Mouse (Mus musculus) layer of hippocampus, postnatal 10 days (tissue): Measurements from ENCODE around the gene Tbxas1. TPM values are rescaled to one million over a fixed set of nuclear protein-coding genes. Genes with fewer than 3 reads are reported as not detected.

ENCODE experiments used
- DNase-seq, 2 experiments: peaks; one replicate each; pipeline ENCODE4 v3.0.0; 2021; ENCODE audit warnings: low spot score in 2 of 2
- total RNA-seq, 2 experiments: library from RNA; stranded (reverse); gene quantifications; 2 replicates each; pipeline ENCODE4 v1.2.3; 2021

Tbxas1 gene
- total RNA-seq, 2 experiments from 2014 or later = 2.0 to 3.6 TPM

DNA sequence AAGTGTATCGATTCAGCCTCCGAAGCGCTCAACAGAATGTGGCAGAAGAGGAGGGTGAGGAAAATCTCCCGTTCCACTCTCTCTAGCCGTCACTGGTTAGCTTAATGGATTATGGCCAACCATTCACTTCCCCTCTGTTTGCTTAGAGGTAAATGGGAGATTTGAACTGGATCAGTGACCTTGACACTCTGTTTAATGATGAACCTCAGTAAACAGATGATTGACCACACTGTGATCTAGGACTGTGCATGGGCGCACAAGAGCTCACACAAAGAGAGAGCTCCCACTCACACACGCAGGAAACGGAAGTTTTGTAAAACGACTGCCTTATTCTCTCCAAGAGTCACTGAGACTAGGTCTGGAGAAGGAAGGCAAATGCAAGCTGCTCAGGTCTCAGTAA, 84.3 kb downstream of the Tbxas1 start:
- no peak for DNase-seq

DNA sequence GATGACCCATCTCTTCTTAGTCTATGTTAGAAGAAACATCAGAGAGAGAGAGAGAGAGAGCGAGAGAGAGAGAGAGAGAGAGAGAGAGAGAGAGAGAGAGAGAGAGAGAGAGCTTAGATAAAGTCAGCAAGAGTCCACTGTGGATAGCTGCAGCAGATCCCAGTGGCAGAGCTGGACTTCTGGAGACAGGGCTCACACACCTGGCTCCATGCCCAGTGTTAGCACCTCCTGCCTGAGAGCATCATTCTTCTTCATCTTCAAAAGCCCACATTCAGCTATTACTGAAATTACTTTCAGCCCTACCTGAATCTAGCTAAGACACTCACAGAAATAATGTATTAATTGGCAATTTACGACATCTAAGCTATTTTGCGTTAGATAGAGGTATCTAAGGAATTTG, 85.2 kb downstream of the Tbxas1 start:
- DNase-seq = no peak

DNA sequence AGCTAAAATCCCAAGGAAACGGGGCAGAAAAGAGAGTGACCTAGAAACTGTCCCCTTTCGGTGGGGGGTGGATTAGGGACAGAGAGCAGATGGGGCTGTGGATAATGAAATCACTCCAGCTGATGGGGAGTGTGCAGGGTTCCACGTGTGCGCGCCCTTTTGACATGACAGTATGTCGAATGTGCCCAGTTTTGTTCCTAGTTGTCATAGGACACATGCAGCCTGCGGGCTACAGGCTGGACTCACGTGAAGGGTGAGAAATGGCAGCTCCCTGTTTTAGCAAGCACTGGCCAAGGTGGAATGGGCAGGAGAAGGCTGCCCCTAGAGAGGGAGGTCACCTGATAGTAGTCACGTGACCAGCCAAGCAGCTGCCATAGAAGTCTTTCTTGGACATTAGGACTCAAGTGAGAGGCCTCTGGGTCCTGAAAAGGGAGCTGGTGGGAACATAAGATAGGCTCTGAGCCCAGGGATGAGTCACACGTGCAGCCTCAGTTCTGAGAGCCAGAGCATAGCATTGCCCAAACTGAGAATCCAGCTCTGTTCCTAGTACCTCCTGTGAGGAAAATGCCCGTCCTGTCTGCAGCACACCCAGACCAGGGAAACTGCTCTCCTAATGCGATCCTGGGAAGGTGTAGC, 85.7 kb downstream of the Tbxas1 start:
- no peak for DNase-seq

DNA sequence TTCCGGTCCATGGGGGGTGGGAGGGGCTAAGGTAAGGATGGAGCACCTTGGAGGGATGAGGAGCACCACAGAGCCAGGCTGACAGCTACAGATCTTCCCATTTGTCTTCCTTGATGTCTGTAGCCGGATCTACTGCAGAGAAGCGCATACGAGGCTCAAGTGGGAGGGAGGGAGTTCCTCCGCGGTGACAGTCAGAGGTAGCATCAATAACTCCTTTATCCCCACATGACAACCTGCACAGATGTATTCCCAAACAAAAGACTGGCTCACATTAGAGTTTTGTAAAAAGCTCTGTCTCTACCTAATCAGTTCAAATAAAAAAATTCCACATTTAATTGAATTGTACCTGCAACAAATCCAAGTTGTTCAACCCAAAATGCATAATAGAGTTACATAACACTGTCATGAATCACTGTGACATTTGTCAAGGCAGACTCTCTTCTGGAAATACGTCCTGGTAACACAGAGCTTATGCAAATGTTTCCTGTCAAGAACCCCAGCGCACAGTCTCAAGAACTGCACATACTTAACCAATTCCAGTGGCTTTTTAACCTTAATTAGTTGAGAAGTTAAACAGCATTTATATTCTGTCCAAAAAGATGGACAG, 86.3 kb downstream of the Tbxas1 start:
- DNase-seq = no peak

DNA sequence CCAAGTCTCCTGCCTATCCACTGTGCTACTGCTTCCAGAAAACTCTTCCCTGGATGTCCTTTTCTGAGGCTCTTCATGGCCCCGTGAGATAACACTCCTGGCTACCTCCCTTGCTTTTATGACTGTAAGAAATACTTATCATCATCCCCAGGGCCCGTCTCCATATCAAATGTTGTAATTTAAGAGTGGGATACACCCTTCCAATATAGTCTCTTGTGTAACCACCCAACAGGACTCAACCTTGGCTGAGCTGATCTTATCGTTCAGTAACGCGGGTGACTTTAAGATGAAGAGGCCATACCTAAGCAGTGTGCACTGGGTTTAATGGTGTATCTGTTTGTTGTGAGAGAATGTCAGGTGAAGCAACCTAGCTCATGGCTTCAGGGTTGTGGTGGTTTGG, 91.6 kb downstream of the Tbxas1 start:
- DNase-seq = no peak

DNA sequence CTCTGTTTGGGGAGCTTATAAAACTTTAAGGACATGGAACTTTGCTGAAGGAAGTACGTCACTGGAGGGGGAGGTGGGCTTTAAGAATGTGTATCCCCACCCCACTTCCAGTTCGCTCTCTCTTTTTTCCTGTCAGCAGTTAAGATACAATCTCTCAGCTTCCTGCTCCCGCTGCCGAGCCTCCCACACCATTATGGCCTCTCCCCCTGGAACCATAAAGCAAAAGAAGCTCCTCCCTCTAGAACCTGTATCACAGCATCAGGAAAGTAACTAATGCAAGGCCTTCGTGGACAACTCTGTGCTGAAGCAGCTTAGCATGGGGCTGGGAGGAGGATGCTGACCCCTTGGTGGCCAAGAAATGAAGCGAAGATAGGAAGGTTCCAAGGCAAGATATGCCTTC, 92.1 kb downstream of the Tbxas1 start:
- no peak for DNase-seq

DNA sequence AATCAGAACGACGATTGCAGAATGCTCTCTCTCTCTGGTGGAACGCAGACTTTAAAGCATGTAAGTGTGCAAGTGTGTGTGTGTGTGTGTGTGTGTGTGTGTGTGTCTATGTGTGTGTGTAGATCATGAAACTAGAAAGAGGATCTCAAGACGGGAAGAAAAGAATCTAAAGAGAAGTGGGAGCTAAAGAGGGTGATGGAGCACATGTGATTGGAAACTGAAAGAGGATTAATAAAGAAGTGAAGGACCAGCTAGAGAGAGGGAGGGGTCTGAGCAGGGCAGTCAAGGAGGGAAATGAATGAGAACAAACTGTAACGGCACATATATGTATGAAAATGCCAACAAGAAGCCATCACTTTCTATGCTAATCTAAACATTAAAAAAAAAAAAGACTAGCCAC, 92.8 kb downstream of the Tbxas1 start:
- DNase-seq = no peak

DNA sequence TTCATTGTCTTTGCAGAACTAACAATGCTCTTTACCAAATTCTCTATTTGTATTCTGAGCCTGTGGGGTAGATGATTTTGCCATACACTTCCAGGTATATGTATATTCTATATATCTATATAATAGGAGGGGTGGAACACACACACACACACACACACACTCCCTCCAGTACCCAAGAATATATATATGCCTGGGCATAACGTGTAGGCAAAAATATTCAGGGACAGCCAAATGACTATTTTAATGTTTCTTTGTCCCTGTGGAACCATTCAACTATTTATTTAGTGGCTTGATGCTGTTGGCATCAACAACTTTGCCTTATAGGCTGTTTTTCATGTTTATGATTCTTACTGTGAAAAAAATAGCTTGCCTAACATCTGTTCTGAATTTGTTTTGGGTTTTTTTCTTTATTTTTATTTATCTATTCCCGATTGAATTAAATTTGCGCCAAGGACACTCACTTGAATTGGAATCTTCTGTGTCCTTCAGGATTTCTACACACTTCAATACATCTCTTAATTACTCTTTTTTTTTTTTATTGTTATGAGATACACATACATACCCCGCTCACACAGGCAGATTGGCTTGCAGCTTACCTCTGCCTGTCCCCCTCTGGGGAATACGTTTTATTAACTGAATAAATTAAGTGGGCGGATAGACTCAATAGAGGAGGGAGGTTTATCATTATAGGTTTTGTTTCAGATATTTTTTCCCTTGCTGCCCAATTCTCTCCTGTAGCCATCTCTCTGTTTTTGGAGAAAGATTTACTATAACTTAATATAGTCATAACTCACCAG, 94.9 kb downstream of the Tbxas1 start:
- no peak for DNase-seq

DNA sequence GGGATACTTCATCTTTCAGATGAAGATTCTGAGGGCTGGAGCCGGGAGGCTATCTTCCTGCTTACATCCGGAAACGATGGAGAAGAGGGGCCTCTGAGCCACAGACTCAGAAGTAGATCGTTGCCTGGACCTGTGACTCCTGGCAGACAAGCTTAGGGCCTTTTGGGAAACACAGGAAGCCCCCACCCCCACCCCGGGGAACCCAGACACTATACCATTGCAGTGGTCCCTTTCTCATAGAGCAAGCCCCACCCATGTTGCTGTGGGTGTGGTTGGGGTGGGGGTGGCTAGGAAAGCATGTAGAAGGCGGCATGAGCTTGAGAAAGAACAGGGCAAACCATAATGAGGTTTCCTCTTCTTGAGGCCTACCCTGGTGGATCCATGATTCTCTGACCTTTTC, 95.6 kb downstream of the Tbxas1 start:
- no peak for DNase-seq

DNA sequence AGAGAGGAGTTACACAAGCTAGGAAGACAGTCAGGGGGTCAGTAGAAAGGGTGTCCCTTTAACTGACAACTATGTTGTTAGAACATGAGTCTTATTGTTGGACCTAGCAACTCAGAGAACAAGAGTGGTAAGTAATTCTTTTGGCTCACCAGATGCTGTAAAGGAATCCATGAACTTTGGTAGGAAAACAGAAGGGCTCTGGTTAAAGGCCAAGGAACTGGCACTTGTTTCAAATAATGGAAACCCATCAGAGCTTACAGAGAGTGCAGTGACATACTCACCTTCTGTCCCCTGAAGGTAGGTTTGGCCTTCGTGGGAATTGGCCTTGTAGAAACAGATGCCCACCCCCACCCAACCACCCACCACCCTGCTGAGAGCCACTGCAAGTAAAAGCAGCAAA, 97.6 kb downstream of the Tbxas1 start:
- DNase-seq = no peak

DNA sequence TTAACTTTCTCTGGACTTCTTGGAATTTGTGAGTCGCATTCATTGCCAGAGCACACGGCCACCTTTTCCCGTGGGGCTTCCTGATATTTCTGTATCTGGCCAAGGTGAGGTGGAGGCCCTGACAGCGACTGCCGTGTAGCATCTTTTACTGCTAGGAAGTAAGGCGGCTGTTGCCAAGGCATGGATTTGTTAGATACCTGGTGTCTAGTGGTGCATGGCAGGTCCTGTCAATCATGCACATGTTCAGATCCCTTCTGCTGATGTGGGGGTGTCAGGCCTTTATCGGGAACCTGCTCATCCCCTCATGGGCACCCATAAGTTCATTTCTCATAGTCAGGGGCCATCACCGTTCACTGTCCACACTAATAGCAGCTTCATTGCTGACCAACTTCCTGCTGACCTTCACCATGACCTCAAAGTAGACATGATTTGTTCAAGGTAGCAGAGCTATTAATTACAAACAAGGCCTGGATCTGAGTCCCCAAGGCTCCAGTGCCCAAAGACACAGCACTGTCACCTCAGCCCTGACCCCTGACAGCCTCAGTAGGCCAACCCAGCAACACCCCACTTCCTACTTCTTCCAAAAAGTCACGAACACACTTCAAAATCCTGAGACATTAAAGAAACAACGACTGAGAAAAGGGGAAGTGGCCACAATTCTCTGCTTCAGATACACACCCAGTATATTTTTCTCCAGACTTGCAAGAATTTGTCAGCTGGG, 98.4 kb downstream of the Tbxas1 start:
- no peak for DNase-seq

DNA sequence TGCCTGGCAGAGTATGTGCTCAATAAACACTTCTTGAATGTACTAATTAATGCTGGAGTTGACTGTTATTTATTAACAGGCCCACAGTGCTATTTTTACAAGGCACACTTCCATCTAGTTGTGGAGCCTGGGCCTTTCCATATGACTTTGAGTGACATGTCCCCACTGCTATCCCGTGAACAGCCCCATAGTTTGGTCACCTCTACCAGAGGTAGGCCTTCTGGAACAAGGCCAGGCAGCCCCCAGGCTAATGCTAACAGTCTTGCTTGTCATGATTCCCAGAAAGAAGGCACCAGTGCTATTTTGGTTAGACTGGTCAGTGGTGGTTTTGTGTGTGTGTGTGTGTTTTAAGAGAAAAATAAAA, 98.9 kb downstream of the Tbxas1 start:
- DNase-seq = no peak

DNA sequence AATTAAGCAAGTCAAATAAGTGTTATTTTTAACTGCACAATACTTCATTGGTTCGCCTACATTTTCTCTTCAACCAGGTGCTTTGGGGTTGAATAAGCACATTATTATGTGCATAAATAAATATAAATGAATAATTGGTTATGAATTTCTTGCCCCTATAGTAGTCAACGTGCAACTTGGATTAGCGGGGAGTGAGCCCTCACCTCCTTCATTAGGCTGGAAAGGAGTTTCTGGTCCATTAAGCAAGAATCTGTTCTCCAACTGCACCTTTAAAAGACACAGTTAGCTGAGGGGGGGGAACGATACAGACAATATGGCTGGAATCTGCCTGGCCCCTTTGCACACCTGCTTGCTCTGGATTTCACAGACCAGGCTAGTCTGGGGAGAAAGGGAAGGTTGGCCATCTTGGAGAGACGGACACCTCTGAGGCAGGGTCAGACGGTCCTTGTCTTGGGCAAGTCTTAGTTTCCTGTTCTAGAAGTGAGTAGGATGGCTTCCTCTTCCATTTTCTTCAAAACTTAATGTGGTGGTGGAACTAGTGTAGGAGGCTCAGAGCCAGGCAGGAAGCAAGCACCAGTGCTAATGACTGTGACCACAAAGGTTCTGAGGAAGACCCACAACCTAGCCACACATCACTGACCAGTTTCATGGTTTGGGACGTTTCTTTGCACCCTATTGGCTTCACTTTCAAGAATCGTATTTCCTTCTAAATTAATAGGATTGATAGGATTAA, 99.5 kb downstream of the Tbxas1 start:
- DNase-seq = no peak

DNA sequence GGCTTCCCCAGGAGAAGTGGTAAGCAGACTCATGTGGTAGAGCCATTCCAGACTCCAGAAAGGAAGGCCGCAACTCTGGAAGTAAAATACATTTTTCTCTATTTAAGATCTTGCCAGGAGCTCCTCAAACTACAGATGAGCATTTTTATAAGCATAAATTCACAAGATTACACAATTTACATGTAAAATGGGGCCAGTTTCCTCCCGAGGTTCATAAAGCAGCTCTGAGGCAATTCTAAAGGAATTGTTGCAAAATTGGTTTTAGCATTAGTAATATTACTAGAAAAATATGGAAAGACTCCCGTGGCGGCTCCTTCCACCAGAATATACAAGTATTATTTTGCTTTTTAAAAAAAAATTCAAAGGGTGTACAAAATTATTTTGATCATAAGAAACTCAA, 100.7 kb downstream of the Tbxas1 start:
- DNase-seq = no peak

DNA sequence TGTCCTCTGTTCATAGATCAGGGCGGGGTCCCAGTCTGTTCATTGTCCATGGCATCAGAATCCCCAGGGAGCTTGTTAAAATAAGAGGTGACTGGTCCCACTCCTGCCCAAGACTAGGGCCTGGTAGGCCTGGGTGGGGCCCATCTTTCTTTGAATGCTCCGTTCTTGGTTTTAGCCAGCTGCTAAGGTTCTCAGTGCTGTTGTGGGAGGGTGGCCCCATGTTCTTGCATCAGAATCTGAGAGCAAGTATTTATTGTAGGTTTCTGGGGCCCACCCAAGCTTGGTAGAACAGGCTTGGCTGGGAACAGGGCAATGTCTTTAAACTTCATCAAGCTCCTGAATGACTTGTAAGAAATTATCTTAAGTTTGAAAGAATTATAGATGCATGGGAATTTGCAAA, 101.2 kb downstream of the Tbxas1 start:
- DNase-seq = no peak

DNA sequence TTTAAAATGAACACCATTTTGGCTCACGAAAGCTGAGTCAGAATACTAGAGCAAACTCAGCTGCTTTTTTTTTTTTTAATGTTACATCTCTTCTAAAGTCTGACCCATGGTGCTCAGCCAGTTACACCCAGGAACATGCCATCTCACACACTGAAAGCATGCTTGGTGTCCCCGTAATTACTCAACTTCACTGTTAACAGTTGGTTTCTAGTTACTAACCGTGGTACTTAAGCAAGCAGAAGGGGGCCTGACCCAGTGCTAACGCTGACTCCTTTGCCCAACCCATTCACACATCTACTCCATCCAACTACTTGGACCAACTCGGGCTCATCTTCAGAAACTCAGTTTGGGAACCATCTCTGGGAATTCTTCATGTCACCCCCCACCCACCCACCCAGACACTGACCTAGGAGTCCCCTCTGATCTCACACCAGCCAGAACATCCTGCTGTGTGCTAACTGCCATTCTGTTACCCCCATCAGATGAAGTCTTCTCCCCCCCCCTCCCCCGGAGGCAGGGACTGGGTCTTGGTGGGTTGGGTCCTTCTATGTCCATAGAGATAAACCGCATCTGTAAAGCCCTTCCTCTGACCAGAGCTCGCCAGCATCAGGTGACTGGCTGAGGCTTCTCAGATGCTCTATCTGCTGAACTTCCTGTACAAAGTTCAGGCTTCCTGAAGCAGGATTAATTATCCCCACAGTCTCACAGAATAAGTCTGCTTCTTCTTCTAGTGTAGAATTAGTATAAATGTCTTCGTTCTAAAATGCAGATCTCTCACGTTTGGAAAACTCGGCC, 105.9 kb downstream of the Tbxas1 start:
- no peak for DNase-seq

DNA sequence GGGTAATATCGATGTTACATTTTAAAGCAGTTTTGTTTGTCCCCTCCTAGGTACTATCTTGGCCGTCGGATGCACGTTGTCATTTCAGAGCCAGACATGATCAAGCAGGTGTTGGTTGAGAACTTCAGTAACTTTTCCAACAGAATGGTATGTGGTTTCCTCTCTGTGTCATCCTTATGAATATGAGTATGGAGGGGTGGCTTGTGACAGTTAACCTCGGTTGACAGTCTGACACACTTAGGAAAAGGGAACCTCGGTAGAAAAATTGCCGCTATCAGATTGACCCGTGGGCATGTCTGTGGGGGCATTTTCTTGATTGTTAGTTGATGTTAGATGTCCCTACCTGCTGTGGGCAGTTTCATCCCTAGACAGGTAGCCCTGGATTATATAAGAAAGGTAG, 106.9 kb downstream of the Tbxas1 start:
- no peak for DNase-seq

DNA sequence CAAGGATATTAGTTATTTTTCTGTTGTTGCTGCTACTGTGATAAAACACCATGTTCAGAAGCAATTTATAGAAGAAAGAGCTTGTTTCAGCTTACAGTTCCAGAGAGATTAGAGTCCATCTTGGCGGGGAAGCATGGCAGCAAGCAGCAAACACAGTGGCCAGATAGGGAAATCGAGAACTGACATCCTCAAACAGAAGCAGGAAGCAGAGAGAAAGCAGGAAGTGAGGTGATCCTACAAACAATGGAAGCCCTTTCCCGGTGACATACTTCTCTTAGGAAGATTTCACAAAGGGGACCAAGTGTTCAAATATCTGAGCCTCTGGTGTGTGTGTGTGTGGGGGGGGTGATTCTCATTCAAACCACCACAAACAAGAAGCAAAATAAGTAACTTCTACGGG, 107.5 kb downstream of the Tbxas1 start:
- no peak for DNase-seq

DNA sequence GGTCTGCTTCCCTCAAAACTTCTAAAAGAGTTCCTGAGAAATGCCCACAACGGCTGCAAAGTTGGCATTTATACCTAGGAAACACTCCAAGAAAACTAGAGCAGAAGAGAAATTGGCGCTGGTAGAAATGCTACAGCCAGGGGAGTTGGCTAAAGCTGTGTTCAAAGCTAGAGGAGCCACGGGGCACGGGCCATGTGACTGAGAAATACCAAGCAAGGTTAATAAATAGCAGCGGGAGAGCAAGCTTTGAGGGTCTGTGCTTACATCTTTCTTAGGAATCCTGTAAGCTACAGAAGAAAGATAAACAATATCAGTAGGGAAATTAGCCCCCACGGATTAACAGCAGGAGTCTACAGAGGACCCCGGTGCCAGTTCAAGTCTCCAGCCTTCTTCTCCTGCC, 107.9 kb downstream of the Tbxas1 start:
- DNase-seq = no peak

DNA sequence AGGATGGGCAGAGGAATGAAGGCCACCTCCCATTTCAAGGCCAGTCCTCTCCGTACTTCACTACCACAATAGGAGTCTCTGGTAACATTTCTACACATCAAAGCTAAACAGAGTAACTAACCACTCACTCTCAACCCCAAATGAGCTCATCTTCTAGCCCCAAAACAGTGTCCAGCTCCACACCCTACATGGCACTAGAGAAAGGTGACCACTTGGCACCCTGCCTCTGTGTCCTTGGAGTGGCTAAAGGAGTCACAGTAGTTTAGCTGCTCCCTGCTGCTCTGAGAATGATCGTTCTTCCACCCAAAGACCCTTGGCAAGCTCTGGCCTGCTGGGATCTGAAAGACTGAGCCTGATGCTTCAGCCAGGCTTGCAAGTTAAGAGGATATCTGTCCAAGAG, 109.4 kb downstream of the Tbxas1 start:
- no peak for DNase-seq

DNA sequence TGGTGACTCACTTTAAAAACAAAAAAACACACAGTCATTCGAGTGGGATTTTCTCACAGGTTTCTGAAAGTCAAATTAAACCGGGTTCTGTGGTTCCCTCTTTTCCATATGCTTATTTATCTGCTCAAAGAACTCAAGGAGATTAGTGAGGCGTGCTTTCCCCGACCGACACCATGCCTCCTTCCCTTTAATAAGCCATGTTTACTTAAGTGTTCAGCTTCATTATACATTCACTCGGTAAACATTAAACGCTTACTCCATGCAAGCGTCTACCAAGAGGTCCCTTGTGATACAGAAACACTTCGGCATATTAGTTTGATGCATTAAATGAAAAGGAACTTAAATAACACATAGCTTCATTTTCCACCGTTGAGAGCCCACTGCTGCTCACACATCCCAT, 111.4 kb downstream of the Tbxas1 start:
- DNase-seq = no peak
